Mouse (Mus musculus): Measurements from ENCODE around the gene Pdcl2.

Pdcl2 gene

DNA sequence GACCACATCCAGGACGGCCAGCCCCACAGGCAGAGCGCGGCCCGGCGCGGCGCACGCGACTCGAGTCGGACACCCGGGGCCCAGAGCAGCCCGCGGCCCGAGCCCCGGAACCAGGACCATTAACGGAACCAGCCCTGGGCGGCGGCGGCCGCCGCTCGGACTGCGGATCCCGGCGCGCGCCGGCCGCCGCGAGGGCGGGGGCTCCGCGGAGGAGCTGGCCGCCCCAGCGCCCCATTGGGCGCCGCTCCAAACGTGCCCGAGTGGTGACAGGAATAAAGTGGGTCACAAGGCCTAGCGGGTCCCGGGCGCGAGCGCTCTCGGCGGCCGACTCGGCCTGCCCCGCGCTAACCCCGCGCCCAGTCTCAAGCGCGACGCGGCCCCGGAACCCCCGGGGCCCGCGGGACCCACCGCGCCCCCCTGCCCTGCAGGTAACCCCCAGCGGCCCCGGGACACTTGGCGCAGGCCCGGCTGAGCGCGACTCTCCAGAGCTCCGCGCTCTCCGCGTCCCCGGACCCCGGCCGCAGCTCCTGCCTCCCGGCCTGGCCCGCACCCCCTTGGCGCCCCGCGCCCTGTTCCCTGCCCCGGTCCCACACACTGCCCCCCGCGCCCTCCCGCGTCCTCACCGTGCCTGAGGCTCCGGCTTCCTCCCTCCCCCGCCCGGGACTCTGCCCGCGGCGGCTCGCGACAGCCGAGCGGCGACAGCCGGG is 27.1 kb downstream of the Pdcl2 start:
- DNase-seq (ENCODE audit: low read depth, low spot score) = peak; percentile 73

- DNase-seq (ENCODE audit: low read depth, low spot score) = no peak
Observed at GRCm38 (mm10) chr5:76303379-76303744, 27.6 kb downstream of the Pdcl2 start.

GRCm38 (mm10) chr5:76302009-76302408 is 28.9 kb downstream of the Pdcl2 start:
- DNase-seq (ENCODE audit: low read depth, low spot score) = no peak

- no peak for DNase-seq (ENCODE audit: low read depth, low spot score)
Observed at GRCm38 (mm10) chr5:76289234-76289691, 41.7 kb downstream of the Pdcl2 start.

GRCm38 (mm10) chr5:76288256-76288655 is 42.7 kb downstream of the Pdcl2 start:
- no peak for DNase-seq (ENCODE audit: low read depth, low spot score)

- DNase-seq (ENCODE audit: low read depth, low spot score) = peak; percentile 42
Observed at GRCm38 (mm10) chr5:76287062-76287461, 43.9 kb downstream of the Pdcl2 start.

- DNase-seq (ENCODE audit: low read depth, low spot score) = no peak
Observed at GRCm38 (mm10) chr5:76285699-76286098, 45.3 kb downstream of the Pdcl2 start.

DNA sequence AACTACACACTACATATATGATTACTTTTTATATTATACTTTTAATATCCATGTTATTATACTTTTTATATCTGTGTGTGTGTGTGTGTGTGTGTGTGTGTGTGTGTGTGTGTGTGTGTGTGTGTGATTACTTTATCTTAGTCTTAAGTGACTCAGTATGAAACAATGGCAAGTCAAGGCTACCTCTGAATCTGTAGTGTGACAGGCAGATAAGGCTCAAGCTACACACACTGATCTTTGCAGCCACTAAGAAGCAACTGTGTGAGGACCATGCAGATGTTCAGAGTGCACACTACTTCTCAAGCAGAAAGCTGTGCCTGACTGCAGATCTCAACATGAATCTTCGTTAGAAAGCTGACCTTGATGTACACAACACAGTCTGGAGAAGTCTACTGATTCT is 47.1 kb downstream of the Pdcl2 start:
- no peak for DNase-seq (ENCODE audit: low read depth, low spot score)

- no peak for DNase-seq (ENCODE audit: low read depth, low spot score)
Observed at GRCm38 (mm10) chr5:76274977-76275376, 56.0 kb downstream of the Pdcl2 start.

All from CD4-positive, CD25-positive, alpha-beta regulatory T cell, adult 2 months (primary cell).